Mouse (Mus musculus) gastrocnemius, postnatal 25 days (tissue): Measurements from ENCODE around the gene Stxbp1. TPM values are rescaled to one million over a fixed set of nuclear protein-coding genes. Genes with fewer than 3 reads are reported as not detected.

ENCODE experiments used
- DNase-seq: peaks from one replicate; pipeline ENCODE4 v3.0.0; 2022
- long read RNA-seq, 2 experiments: library from polyadenylated mRNA; stranded (forward); transcript quantifications; one replicate each; pipeline ENCODE4 v2.0.0; 2021
- total RNA-seq, 2 experiments: library from RNA; stranded (reverse); gene quantifications; 1 replicate in 1 of 2; 2 replicates in 1 of 2; pipeline ENCODE4 v1.2.3; 2021

Gene Stxbp1
- 1 to 10 TPM; 2.7 to 3.8 TPM for total RNA-seq
- long read RNA-seq, experiment 1, partial matches to known transcripts: 0 of 2 reads
- long read RNA-seq, experiment 1, other reads (novel, unspliced or antisense): 2 of 2 reads
- long read RNA-seq, experiment 2, partial matches to known transcripts: 0 of 3 reads
- long read RNA-seq, experiment 2, other reads (novel, unspliced or antisense): 1 of 3 reads

DNA sequence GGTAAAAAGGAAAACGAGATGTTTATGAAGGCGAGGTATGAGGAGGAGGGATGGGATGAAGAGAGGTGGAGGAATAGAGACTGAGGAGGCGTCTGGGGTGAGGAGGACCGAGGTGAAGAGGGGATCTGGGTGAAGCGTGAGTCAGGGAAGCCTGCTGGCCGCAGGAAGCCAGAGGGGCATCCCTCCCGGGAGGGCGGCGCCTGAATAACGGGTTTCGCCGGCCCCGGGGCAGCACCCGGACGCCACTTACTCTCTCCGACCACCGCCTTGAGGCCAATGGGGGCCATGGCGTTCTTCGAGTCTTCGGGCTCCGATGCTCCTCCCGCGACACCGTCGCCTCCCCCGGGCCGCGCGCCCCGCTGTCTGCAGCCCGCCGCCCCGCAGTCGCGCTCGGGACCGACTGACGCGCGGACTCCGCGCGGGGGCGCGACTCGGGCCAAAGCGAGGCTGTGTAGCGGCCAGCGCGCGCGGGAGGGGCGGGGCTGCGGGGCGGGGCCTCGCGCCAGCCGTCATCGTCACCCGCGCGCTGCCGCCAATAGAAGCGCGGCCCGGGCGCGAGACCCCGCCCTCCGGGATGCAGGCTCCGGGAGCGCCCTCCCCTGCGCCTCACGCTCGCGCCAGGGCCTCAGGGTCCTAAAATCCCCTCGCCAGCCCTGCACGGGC is at the start of gene Stxbp1:
Gene Stxbp1, minus strand, starts transcription at position 441 of the 663 bp plus-strand sequence.
- peak; percentile 93 for DNase-seq

- DNase-seq: no peak
Observed at GRCm38 (mm10) chr2:32896507-32897147, 49.6 kb upstream of the Stxbp1 start.

DNA sequence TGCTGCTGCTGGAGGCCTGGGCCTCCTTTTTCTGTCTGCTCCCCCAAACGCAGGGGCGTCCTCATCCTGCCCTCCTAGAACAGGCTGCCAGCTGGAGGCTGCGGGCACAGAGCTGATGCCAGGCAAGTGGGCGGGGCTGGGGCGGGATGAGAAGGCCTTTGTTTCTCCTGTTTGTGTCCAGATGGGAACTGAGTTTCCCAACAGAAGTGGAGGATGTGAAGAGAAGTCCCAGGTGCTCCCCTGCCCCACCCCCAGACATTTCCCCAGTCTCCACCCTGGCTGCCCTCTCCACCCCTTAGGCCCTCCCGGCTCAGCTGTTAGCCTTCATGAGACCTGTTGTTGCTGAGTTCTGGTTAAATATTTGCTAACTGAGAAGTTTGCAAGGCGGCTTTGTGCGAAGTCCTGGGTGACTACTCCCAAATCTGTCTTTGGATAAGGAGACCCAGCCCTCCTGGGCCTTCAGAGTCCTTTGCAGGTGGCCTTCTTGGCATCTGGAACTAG is 48.6 kb upstream of the Stxbp1 start:
- no peak for DNase-seq

DNA sequence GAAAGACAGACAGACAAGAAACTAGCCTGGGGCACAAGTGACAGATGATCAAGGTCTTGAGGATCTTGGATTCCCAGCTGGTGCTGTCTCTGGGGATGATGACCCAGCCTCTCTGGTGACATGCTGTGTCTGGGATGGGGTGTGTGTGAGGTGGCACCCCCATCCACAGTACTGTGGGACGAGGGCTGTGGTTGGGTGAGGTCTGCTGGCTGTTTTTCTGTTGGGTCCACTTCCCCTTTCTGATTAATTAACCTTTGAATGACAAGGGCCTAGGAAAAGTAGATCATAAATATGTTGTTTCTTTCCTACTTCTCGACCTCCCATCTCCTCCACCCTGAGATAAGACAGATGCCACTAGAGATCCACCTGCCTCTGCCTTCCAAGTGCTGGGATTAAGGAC is 47.1 kb upstream of the Stxbp1 start:
- DNase-seq: no peak

GRCm38 (mm10) chr2:32892490-32892889 is 45.4 kb upstream of the Stxbp1 start:
- no peak for DNase-seq

GRCm38 (mm10) chr2:32891278-32891677 is 44.2 kb upstream of the Stxbp1 start:
- DNase-seq: no peak

- DNase-seq: no peak
Observed at GRCm38 (mm10) chr2:32890280-32890679, 43.2 kb upstream of the Stxbp1 start.

GRCm38 (mm10) chr2:32888551-32888950 is 41.5 kb upstream of the Stxbp1 start:
- DNase-seq: no peak

- DNase-seq: no peak
Observed at GRCm38 (mm10) chr2:32888029-32888428, 41.0 kb upstream of the Stxbp1 start.

DNA sequence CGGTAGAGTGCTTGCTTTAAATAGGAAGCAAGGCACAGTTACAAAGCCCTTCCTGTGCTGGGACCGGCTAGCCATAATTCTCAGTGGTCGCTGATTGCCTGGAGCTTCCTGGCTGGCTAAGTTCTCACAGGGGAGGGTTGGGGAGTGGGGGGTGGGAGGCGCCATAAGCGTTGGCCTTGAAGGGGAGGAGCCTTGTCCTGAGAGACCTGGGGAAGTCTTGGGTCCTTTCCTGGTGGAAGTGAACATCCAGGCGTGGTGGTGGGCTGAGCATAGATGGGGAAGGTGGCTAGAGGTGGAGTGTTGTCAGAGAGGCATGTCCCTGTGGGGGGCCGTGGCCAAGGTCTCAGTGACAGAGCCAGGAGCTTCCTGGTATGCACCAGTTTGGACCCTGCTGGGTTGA is 37.7 kb upstream of the Stxbp1 start:
- no peak for DNase-seq

GRCm38 (mm10) chr2:32882283-32883043 is 35.4 kb upstream of the Stxbp1 start:
- peak; percentile 46 for DNase-seq

- peak; percentile 63 for DNase-seq
Observed at GRCm38 (mm10) chr2:32881723-32882122, 34.7 kb upstream of the Stxbp1 start.

DNA sequence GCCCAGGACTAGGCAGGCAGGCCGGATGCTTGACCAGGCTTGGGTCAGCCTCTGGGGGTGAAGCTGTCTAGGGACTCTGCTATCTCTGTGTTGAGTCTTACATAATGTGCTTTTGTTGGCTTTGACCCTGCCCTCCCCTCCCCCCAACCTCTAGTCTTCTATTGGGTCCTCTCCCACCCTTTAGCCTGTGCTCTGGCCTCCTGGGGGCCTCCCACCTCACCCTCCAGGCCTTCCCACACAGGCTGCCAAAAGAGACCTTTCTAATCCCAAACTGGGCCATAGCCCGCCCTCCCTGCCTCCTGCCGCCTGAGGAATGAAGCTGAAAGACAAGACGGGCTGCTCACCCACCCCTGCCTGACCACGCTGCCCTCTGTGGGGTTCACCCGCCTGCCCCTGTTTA is 34.0 kb upstream of the Stxbp1 start:
- no peak for DNase-seq

DNA sequence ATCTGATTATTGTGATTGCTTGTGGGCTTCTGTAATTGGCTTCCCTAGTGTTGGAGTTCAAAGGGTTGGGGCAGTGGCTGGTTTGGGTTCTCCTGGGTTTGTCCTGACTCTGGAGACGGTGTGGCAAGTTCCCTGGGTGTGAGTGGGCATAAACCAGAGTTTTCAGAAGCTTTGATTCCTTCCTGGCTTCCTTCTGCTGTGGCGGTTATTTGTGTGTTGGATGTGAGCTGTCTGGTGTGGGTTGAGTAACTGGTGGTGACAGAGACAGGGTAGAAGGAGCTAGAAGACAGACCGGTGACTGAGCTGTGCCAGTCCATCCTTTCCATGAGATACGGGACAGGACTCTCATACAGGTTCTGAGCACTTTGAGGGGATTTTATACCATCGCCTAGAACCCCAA is 32.5 kb upstream of the Stxbp1 start:
- DNase-seq: no peak

- no peak for DNase-seq
Observed at GRCm38 (mm10) chr2:32878396-32878795, 31.4 kb upstream of the Stxbp1 start.

DNA sequence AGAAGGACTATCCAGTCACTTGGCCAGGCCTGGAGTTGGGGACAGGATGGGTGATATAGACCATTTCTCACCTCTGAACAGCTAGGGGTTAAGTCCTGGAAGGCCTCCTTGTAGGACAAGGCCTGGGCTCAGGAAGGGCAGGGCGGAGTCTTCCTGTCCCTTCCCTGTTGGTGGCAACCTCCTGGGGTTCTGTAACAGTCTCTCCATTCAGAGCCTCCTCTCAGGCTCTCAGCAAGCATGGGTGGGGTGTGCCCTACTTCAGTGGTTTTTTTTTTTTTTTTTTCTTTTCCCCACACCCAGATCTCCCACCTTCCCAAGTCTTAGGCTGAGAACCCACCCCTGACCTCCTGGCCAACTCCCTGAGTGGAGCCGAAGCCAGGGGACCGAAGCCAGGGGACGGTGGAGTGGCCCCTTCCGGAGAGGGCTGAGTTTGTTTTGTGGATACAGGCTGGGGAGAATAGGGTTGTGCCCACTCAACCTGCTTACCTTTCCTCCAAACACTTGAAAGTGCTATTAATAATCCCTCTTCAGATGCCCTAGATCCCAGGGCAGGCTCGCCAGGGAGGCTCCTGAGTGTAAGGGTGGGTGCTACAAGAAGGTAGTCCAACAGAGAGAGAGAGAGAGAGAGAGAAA is 30.8 kb upstream of the Stxbp1 start:
- no peak for DNase-seq

GRCm38 (mm10) chr2:32877303-32877702 is 30.3 kb upstream of the Stxbp1 start:
- no peak for DNase-seq

- DNase-seq: no peak
Observed at GRCm38 (mm10) chr2:32876490-32877302, 29.7 kb upstream of the Stxbp1 start.

DNA sequence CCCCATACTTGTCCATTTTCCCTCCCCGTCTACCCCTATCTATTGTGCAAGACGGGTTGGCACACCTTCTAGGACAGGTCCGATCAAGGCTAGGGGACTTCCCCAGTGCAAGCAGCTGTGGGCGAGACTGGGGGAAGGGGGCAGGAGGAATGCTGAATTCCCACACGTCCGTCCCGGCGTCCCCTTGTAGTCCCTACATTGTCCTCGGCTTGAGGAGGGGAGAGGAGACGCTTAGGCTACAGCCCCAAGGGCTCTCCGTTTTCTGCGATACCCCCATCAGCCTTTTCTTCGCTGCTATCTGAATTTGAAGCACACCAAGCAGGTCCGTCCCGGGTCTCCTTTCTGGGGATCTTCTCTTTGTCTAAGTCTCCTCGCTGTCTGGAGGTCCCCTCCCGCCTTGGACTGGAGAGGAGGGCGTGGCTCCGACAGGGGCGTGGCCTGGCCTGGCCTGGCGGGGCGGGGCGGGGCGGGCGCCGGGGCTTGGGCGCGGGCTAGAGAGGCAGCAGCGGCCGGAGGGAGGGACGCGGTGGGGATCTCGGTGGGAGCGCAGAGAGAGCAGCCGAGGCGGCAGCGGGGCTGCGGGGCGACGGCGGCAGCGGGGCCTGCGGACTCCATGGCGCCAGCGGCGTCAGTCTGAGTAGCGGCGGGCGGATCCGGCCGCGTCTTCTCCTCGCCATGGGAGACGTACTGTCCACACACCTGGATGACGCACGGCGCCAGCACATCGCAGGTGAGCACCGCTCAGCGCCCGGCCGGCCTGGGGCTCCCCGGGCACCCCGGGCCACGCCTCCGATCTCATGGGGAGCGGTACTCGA is 28.8 kb upstream of the Stxbp1 start, which contains the start of gene Fam129b:
Gene Fam129b, plus strand, starts transcription at position 440 of the 815 bp plus-strand sequence.
- DNase-seq: peak; percentile 88

- no peak for DNase-seq
Observed at GRCm38 (mm10) chr2:32874951-32875674, 28.1 kb upstream of the Stxbp1 start.
